Mouse (Mus musculus): ENCODE data around the gene Mast3. TPM values are rescaled to one million over a fixed set of nuclear protein-coding genes. Genes with fewer than 3 reads are reported as not detected.
A peak's percentile ranks its signal among the peaks of the same experiment; 100 is the strongest.

The Mast3 gene
- polyA plus RNA-seq, 1 experiment from 2014 or later: 15.8 TPM

GRCm38 (mm10) chr8:70786291-70787050 lies 18.4 kb downstream of the Mast3 start:
- Histone ChIP-seq H3K9ac (no peak overlapping the region), H3K9me3 (replicated peaks) (no peaks in the 10 kb centered on the region), H3K36me3 (ENCODE audit: poor library complexity, severe bottlenecking) (peaks cover 75% of the 10 kb centered on the region), H3K27ac (no peak overlapping the region), H3K27me3 (0 out of 2 replicates have a peak, but pooled peaks cover 8% of the 10 kb centered on the region), H3K4me1 (peaks cover 13% of the 10 kb centered on the region), H3K4me2 (no peak overlapping the region), H3K4me3 (no peak overlapping the region)
- no peak for ATAC-seq
- 87% methylated on average over 25 of the region's 25 CpGs for WGBS

GRCm38 (mm10) chr8:70780093-70780492 lies 24.8 kb downstream of the Mast3 start:
- Histone ChIP-seq H3K27ac (no peak overlapping the region), H3K9me3 (replicated peaks) (no peaks in the 10 kb centered on the region), H3K27me3 (no peaks in the 10 kb centered on the region), H3K9ac (no peak overlapping the region), H3K4me2 (no peak overlapping the region), H3K4me1 (peaks cover 23% of the 10 kb centered on the region), H3K4me3 (no peak overlapping the region), H3K36me3 (ENCODE audit: poor library complexity, severe bottlenecking) (peaks cover 64% of the 10 kb centered on the region)
- ATAC-seq: no peak
- WGBS: 83% methylated on average over 11 of the region's 11 CpGs

- Histone ChIP-seq H3K9ac (peak within 1 kb of the TSS; percentile 99), H3K9me3 (replicated peaks) (no peaks in the 10 kb centered on the region), H3K4me3 (peak within 1 kb of the TSS; percentile 86), H3K4me1 (peaks cover 49% of the 10 kb centered on the region), H3K27ac (peak within 1 kb of the TSS; percentile 98), H3K36me3 (ENCODE audit: poor library complexity, severe bottlenecking) (peaks cover 69% of the 10 kb centered on the region), H3K27me3 (no peaks in the 10 kb centered on the region), H3K4me2 (peak within 1 kb of the TSS; percentile 93)
- under 1% methylated on average over 89 of the region's 94 CpGs for WGBS
- peak; percentile 94 for ATAC-seq
Observed at GRCm38 (mm10) chr8:70776496-70777444, 28.1 kb downstream of the Mast3 start, which contains the start of gene Pik3r2. Gene Pik3r2 (minus strand): TSS chr8:70776713.

GRCm38 (mm10) chr8:70775851-70776495 lies 28.9 kb downstream of the Mast3 start:
- Histone ChIP-seq H3K4me2 (peak overlapping the region; percentile 93), H3K9ac (peak overlapping the region; percentile 99), H3K4me1 (peaks cover 49% of the 10 kb centered on the region), H3K27me3 (no peaks in the 10 kb centered on the region), H3K27ac (peak overlapping the region; percentile 98), H3K9me3 (replicated peaks) (no peaks in the 10 kb centered on the region), H3K36me3 (ENCODE audit: poor library complexity, severe bottlenecking) (peaks cover 69% of the 10 kb centered on the region), H3K4me3 (peak overlapping the region; percentile 86)
- WGBS: 1% methylated on average over 34 of the region's 34 CpGs
- peak; percentile 39; the same call in 1 of the 2 replicates for ATAC-seq

- H3K36me3 ChIP-seq (ENCODE audit: poor library complexity, severe bottlenecking): peaks cover 69% of the 10 kb centered on the region
- peak overlapping the region; percentile 93 for H3K4me2 ChIP-seq
- no peaks in the 10 kb centered on the region for H3K27me3 ChIP-seq
- WGBS: 93% methylated on average over 5 of the region's 5 CpGs
- peak overlapping the region; percentile 86 for H3K4me3 ChIP-seq
- H3K4me1 ChIP-seq: peaks cover 49% of the 10 kb centered on the region
- peak overlapping the region; percentile 99 for H3K9ac ChIP-seq
- no peak overlapping the region; the same call in 1 of the 2 replicates for H3K27ac ChIP-seq
- ATAC-seq: no peak
- no peaks in the 10 kb centered on the region for H3K9me3 ChIP-seq (replicated peaks)
Observed at GRCm38 (mm10) chr8:70775227-70775626, 29.6 kb downstream of the Mast3 start.

GRCm38 (mm10) chr8:70774740-70775139 lies 30.1 kb downstream of the Mast3 start:
- Histone ChIP-seq H3K9ac (peak overlapping the region; percentile 99), H3K4me1 (peaks cover 49% of the 10 kb centered on the region), H3K4me3 (peak overlapping the region; percentile 86), H3K36me3 (ENCODE audit: poor library complexity, severe bottlenecking) (peaks cover 69% of the 10 kb centered on the region), H3K4me2 (peak overlapping the region; percentile 93), H3K9me3 (replicated peaks) (no peaks in the 10 kb centered on the region), H3K27me3 (no peaks in the 10 kb centered on the region), H3K27ac (peak overlapping the region; percentile 70)
- 94% methylated on average over 18 of the region's 18 CpGs for WGBS
- ATAC-seq: no peak

- ATAC-seq: no peak
- 70% methylated on average over 9 of the region's 9 CpGs for WGBS
- Histone ChIP-seq H3K27ac (peak overlapping the region; percentile 70), H3K4me3 (peak overlapping the region; percentile 17), H3K4me1 (peaks cover 49% of the 10 kb centered on the region), H3K27me3 (no peaks in the 10 kb centered on the region), H3K9ac (peak overlapping the region; percentile 99), H3K4me2 (peak overlapping the region; percentile 93), H3K9me3 (replicated peaks) (no peaks in the 10 kb centered on the region), H3K36me3 (ENCODE audit: poor library complexity, severe bottlenecking) (peaks cover 66% of the 10 kb centered on the region)
Observed at GRCm38 (mm10) chr8:70773833-70774232, 31.0 kb downstream of the Mast3 start.

GRCm38 (mm10) chr8:70773410-70773809 lies 31.4 kb downstream of the Mast3 start:
- Histone ChIP-seq H3K9ac (peak overlapping the region; percentile 99), H3K36me3 (ENCODE audit: poor library complexity, severe bottlenecking) (peaks cover 66% of the 10 kb centered on the region), H3K27ac (peak overlapping the region; percentile 70), H3K4me3 (peak overlapping the region; percentile 17; the same call in 1 of the 2 replicates), H3K9me3 (replicated peaks) (no peaks in the 10 kb centered on the region), H3K27me3 (no peaks in the 10 kb centered on the region), H3K4me2 (peak overlapping the region; percentile 93), H3K4me1 (peaks cover 47% of the 10 kb centered on the region)
- ATAC-seq: no peak
- 76% methylated on average over 5 of the region's 5 CpGs for WGBS

GRCm38 (mm10) chr8:70772890-70773289 lies 32.0 kb downstream of the Mast3 start:
- 90% methylated on average over 9 of the region's 9 CpGs for WGBS
- Histone ChIP-seq H3K4me2 (peak overlapping the region; percentile 93), H3K4me1 (peaks cover 42% of the 10 kb centered on the region), H3K27me3 (no peaks in the 10 kb centered on the region), H3K9me3 (replicated peaks) (no peaks in the 10 kb centered on the region), H3K9ac (peak overlapping the region; percentile 99; the same call in 1 of the 2 replicates), H3K27ac (peak overlapping the region; percentile 70), H3K36me3 (ENCODE audit: poor library complexity, severe bottlenecking) (peaks cover 68% of the 10 kb centered on the region), H3K4me3 (no peak overlapping the region)
- no peak for ATAC-seq

GRCm38 (mm10) chr8:70772075-70772474 lies 32.8 kb downstream of the Mast3 start:
- WGBS: 93% methylated on average over 13 of the region's 13 CpGs
- Histone ChIP-seq H3K27me3 (no peaks in the 10 kb centered on the region), H3K4me2 (no peak overlapping the region), H3K36me3 (ENCODE audit: poor library complexity, severe bottlenecking) (peaks cover 75% of the 10 kb centered on the region), H3K4me3 (no peak overlapping the region), H3K27ac (no peak overlapping the region), H3K4me1 (peaks cover 37% of the 10 kb centered on the region), H3K9me3 (replicated peaks) (no peaks in the 10 kb centered on the region), H3K9ac (no peak overlapping the region)
- no peak for ATAC-seq

GRCm38 (mm10) chr8:70771217-70771616 lies 33.6 kb downstream of the Mast3 start:
- Histone ChIP-seq H3K36me3 (ENCODE audit: poor library complexity, severe bottlenecking) (peaks cover 75% of the 10 kb centered on the region), H3K9ac (no peak overlapping the region), H3K9me3 (replicated peaks) (no peaks in the 10 kb centered on the region), H3K4me1 (peaks cover 44% of the 10 kb centered on the region), H3K4me2 (no peak overlapping the region), H3K27me3 (peaks cover 6% of the 10 kb centered on the region; the same call in 1 of the 2 replicates), H3K4me3 (no peak overlapping the region), H3K27ac (no peak overlapping the region)
- no peak for ATAC-seq
- WGBS: 91% methylated on average over 7 of the region's 7 CpGs

Measured in forebrain, embryonic 13.5 days (tissue).